Mouse (Mus musculus): ENCODE data around the gene Gm5861. TPM values are rescaled to one million over a fixed set of nuclear protein-coding genes. Genes with fewer than 3 reads are reported as not detected.
"Not testable (repeated sequence)": the region's sequence is repeated elsewhere in the genome, so short reads cannot be mapped to it uniquely, and the experiment has no call there.

Gene Gm5861
- total RNA-seq (2014; fragmentation: Nextera tagmentation), result not detected in 2 replicates
- total RNA-seq (2017), result not detected in 2 replicates
- not detected in 2 replicates for polyA plus RNA-seq (2012)

GRCm38 (mm10) chr5:11182772-11183171 is at the start of gene Gm5861:
Gene Gm5861, plus strand, starts transcription at chr5:11183072.
- not testable (repeated sequence) for H3K9me3 ChIP-seq (replicated peaks); H3K36me3 ChIP-seq (replicated peaks); H3K4me1 ChIP-seq (ENCODE audit: insufficient read depth, low read depth, low read length); DNase-seq (ENCODE audit: low spot score); H3K4me3 ChIP-seq (ENCODE audit: low read depth, low read length); ATAC-seq (ENCODE audit: extremely low read depth, insufficient number of reproducible peaks, low FRiP score, poor library complexity, severe bottlenecking); H3K27me3 ChIP-seq (ENCODE audit: insufficient read depth, low read length)

- not testable (repeated sequence) for DNase-seq (ENCODE audit: low spot score); H3K4me3 ChIP-seq (ENCODE audit: low read depth, low read length); H3K9me3 ChIP-seq (replicated peaks); H3K36me3 ChIP-seq (replicated peaks); H3K27me3 ChIP-seq (ENCODE audit: insufficient read depth, low read length); ATAC-seq (ENCODE audit: extremely low read depth, insufficient number of reproducible peaks, low FRiP score, poor library complexity, severe bottlenecking); H3K4me1 ChIP-seq (ENCODE audit: insufficient read depth, low read depth, low read length)
Observed at GRCm38 (mm10) chr5:11138031-11138430, 44.8 kb upstream of the Gm5861 start.

Other genes starting within 250 kb of the Gm5861 start
- not detected in 2 replicates for gene Gm8871, start 235.3 kb upstream of the Gm5861 start, total RNA-seq (2014; fragmentation: Nextera tagmentation)
- gene Gm8871, start 235.3 kb upstream of the Gm5861 start, total RNA-seq (2017), result not detected in 2 replicates
- gene Gm8871, start 235.3 kb upstream of the Gm5861 start, polyA plus RNA-seq (2012), result not detected in 2 replicates
- gene Gm8857, start 235.3 kb upstream of the Gm5861 start, total RNA-seq (2014; fragmentation: Nextera tagmentation), result not detected in 2 replicates
- not detected in 2 replicates for gene Gm8857, start 235.3 kb upstream of the Gm5861 start, total RNA-seq (2017)
- not detected in 2 replicates for gene Gm8857, start 235.3 kb upstream of the Gm5861 start, polyA plus RNA-seq (2012)
- not detected in 2 replicates for gene Gm8879, start 55.4 kb upstream of the Gm5861 start, total RNA-seq (2014; fragmentation: Nextera tagmentation)
- not detected in 2 replicates for gene Gm8879, start 55.4 kb upstream of the Gm5861 start, total RNA-seq (2017)
- not detected in 2 replicates for gene Gm8879, start 55.4 kb upstream of the Gm5861 start, polyA plus RNA-seq (2012)
- not detected in 2 replicates for gene Gm8890, start 73.0 kb downstream of the Gm5861 start, total RNA-seq (2014; fragmentation: Nextera tagmentation)
- gene Gm8890, start 73.0 kb downstream of the Gm5861 start, total RNA-seq (2017), result not detected in 2 replicates
- gene Gm8890, start 73.0 kb downstream of the Gm5861 start, polyA plus RNA-seq (2012), result not detected in 2 replicates
- not detected in 2 replicates for gene Speer1, start 158.4 kb downstream of the Gm5861 start, total RNA-seq (2014; fragmentation: Nextera tagmentation)
- not detected in 2 replicates for gene Speer1, start 158.4 kb downstream of the Gm5861 start, total RNA-seq (2017)
- gene Speer1, start 158.4 kb downstream of the Gm5861 start, polyA plus RNA-seq (2012), result not detected in 2 replicates
- not detected in 2 replicates for gene Gm8897, start 233.3 kb downstream of the Gm5861 start, total RNA-seq (2014; fragmentation: Nextera tagmentation)
- 0.16 TPM in 1 of 2 replicates, not detected in the other for gene Gm8897, start 233.3 kb downstream of the Gm5861 start, total RNA-seq (2017)
- not detected in 2 replicates for gene Gm8897, start 233.3 kb downstream of the Gm5861 start, polyA plus RNA-seq (2012)